Comparison of ENCODE assay signal across 9 mouse cellular contexts in the genomic region with DNA sequence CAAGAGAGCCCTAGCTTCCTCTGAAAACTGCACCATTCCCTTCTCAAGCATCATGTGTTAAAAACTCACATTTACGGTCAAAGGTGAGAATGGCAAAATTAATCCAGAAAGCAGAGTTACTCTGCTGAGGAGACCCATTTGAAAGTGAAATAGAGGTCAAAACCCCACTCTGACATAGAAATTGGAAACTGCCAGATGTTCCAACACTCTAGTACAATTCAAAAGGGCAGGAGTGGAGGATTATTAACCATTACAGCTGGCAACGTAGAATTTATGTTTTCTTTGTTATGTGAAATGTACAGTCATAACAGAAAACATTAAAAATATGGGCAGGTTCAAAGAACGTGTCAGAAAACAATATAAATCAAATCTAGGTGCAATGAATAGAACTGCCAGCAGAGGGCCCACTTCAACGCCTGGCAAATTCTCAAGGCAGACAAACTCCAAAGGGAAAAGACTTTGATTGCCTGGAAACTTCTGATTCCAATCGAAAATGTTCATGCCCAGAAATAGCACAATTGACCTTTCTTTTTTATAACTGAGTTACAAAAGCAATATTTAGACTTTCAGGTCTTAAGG. TPM values are rescaled to one million over a fixed set of nuclear protein-coding genes. Genes with fewer than 3 reads are reported as not detected.
DNase-seq lines count a peak whose midpoint lies in the region; ATAC-seq and TF ChIP-seq lines count a peak whose summit lies in the region.
"Had no signal": no experiment of that assay in that cellular context is flagged by ENCODE, and none has a peak within 500 bp of the region (broad histone marks: within the 10 kb centered on the region; RNA-seq: fewer than 3 reads in every experiment).

No protein-coding gene starts in this region.

- peak; percentile 70 for TF ChIP-seq RAD21 in CH12.LX (IDR thresholded peaks at IDR 0.05; ENCODE audit: low read depth, low read length)

- no peaks in the 10 kb centered on the region for H3K36me3 ChIP-seq in kidney, embryonic 16.5 days (ENCODE audit: insufficient read depth, low read length)
- H3K36me3 ChIP-seq in CH12.LX (replicated peaks in 1 of 2; ENCODE audit: control insufficient read depth in 1 of 2, insufficient read depth in 1 of 2, low read length in 1 of 2), result no peaks in the 10 kb centered on the region
- no peaks in the 10 kb centered on the region for H3K36me3 ChIP-seq in midbrain, postnatal 0 days (ENCODE audit: insufficient read depth, low read length)
- H3K36me3 ChIP-seq: limb, embryonic 12.5 days had no signal

- TF ChIP-seq EP300 in CH12.LX (IDR thresholded peaks at IDR 0.05; ENCODE audit: low read length), result no peak

- 0 out of 2 replicates have a peak, but pooled peaks cover under 1% of the 10 kb centered on the region for H3K4me1 ChIP-seq in kidney, embryonic 16.5 days (ENCODE audit: insufficient read depth, low read length)
- H3K4me1 ChIP-seq in CH12.LX (ENCODE audit: control insufficient read depth in 1 of 2, insufficient read depth in 2 of 2), result peaks cover 0 to 12% of the 10 kb centered on the region in 2 experiments; a peak in 2 of 4 replicates
- H3K4me1 ChIP-seq in midbrain, postnatal 0 days (ENCODE audit: insufficient read depth, low read length), result no peaks in the 10 kb centered on the region
- H3K4me1 ChIP-seq: limb, embryonic 12.5 days had no signal

- H3K4me3 ChIP-seq in kidney, embryonic 16.5 days (ENCODE audit: low read length), result no peak overlapping the region
- H3K4me3 ChIP-seq in CH12.LX (replicated peaks in 1 of 3; ENCODE audit: low read depth in 2 of 3, low read length in 2 of 3, poor library complexity in 1 of 3), result no peak overlapping the region
- H3K4me3 ChIP-seq in midbrain, postnatal 0 days (ENCODE audit: low read depth, low read length), result no peak overlapping the region
- H3K4me3 ChIP-seq: limb, embryonic 12.5 days had no signal

- TF ChIP-seq POLR2A in CH12.LX (IDR thresholded peaks at IDR 0.05; ENCODE audit: low read depth, low read length), result no peak

- no peak overlapping the region for H3K4me2 ChIP-seq in kidney, embryonic 16.5 days (replicated peaks; ENCODE audit: low read depth, low read length)
- 0 out of 2 replicates have a peak overlapping the region, but pooled peaks have one; percentile 44 for H3K4me2 ChIP-seq in CH12.LX (ENCODE audit: insufficient read depth, low read depth, poor library complexity, severe bottlenecking)
- no peak overlapping the region for H3K4me2 ChIP-seq in midbrain, postnatal 0 days (ENCODE audit: low read depth, low read length, poor library complexity, severe bottlenecking)
- H3K4me2 ChIP-seq: limb, embryonic 12.5 days had no signal

- no peaks in the 10 kb centered on the region for H3K79me2 ChIP-seq in CH12.LX (replicated peaks; ENCODE audit: control insufficient read depth, extremely low read depth, insufficient read depth, poor library complexity, severe bottlenecking)

- ATAC-seq in kidney, embryonic 16.5 days (ENCODE audit: low FRiP score, low TSS enrichment), result no peak
- ATAC-seq in midbrain, postnatal 0 days (ENCODE audit: low FRiP score), result no peak

- dilution Hi-C loops in CH12.LX (cut with MboI; ENCODE audit: extremely low pct_ligation_motif_present, extremely low pct_unique_long_range_greater_than_20kb, low sequenced_read_pairs), result no loop called here

- in situ Hi-C loops in CH12.LX (cut with MboI; ENCODE audit: low pct_ligation_motif_present, low pct_unique_long_range_greater_than_20kb, low sequenced_read_pairs), result loop anchor here (10.0 kb wide), 1 partner anchor 189 kb away; no protein-coding TSS in a partner anchor

- peak; percentile 47 for DNase-seq in kidney, adult 18-20 months
- DNase-seq in CH12.LX (ENCODE audit: extremely low read depth), result no peak
- peak; percentile 35 for DNase-seq in adrenal gland, postnatal 25 days
- DNase-seq in gastrocnemius, adult 8-10 months (ENCODE audit: low spot score in 2 of 2), result peak; percentile 12 to 21
- DNase-seq in layer of hippocampus, postnatal 14 days (ENCODE audit: low spot score in 2 of 2), result peak; percentile 36 to 69
- DNase-seq in midbrain, postnatal 0 days (ENCODE audit: low spot score), result peak; percentile 47
- no peak for DNase-seq in Muller cell, postnatal 12 days (ENCODE audit: inconsistent ontology term)

- no peaks in the 10 kb centered on the region for H3K9me3 ChIP-seq in kidney, embryonic 16.5 days (ENCODE audit: low read length)
- no peaks in the 10 kb centered on the region for H3K9me3 ChIP-seq in CH12.LX (replicated peaks; ENCODE audit: low read length)
- no peaks in the 10 kb centered on the region for H3K9me3 ChIP-seq in midbrain, postnatal 0 days (ENCODE audit: low read length)
- H3K9me3 ChIP-seq: limb, embryonic 12.5 days had no signal

- peak; percentile 56 to 80 for TF ChIP-seq CTCF in CH12.LX (conservative IDR thresholded peaks at IDR 0.05 in 1 of 2, IDR thresholded peaks at IDR 0.05 in 1 of 2; ENCODE audit: low read depth in 2 of 2, low read length in 2 of 2)
- TF ChIP-seq CTCF in midbrain, postnatal 0 days (IDR thresholded peaks at IDR 0.05), result peak; percentile 83

- no peak overlapping the region for H3K9ac ChIP-seq in kidney, embryonic 16.5 days (replicated peaks; ENCODE audit: low read length)
- H3K9ac ChIP-seq in CH12.LX (ENCODE audit: insufficient read depth, low read depth), result no peak overlapping the region
- no peak overlapping the region for H3K9ac ChIP-seq in midbrain, postnatal 0 days (replicated peaks; ENCODE audit: low read length, poor library complexity, severe bottlenecking)
- H3K9ac ChIP-seq: limb, embryonic 12.5 days had no signal

- H3K27me3 ChIP-seq in kidney, embryonic 16.5 days (ENCODE audit: insufficient read depth, low read length), result no peaks in the 10 kb centered on the region
- H3K27me3 ChIP-seq in CH12.LX (replicated peaks), result no peaks in the 10 kb centered on the region
- H3K27me3 ChIP-seq in midbrain, postnatal 0 days (ENCODE audit: insufficient read depth, low read length), result no peaks in the 10 kb centered on the region
- H3K27me3 ChIP-seq: limb, embryonic 12.5 days had no signal

- WGBS in kidney, embryonic 16.5 days, result 14% methylated on average over 5 of the region's 5 CpGs
- whole genome bisulfite sequencing in midbrain, postnatal 0 days, result 22% methylated on average over 5 of the region's 5 CpGs

- no peak overlapping the region for H3K27ac ChIP-seq in kidney, embryonic 16.5 days (ENCODE audit: low read length)
- no peak overlapping the region for H3K27ac ChIP-seq in CH12.LX (ENCODE audit: insufficient read depth, low read depth)
- H3K27ac ChIP-seq in midbrain, postnatal 0 days (ENCODE audit: low read depth, low read length), result no peak overlapping the region
- H3K27ac ChIP-seq: limb, embryonic 12.5 days had no signal

TF ChIP-seq in CH12.LX, 34 proteins besides CTCF, POLR2A, EP300 and RAD21:
- no peak for TF ChIP-seq CHD1 (IDR thresholded peaks at IDR 0.05; ENCODE audit: low read depth, low read length)
- TF ChIP-seq ZKSCAN1 (IDR thresholded peaks at IDR 0.05; ENCODE audit: borderline replicate concordance, low read depth, low read length), result no peak
- TF ChIP-seq POLR2AphosphoS2 (IDR thresholded peaks at IDR 0.05; ENCODE audit: low read depth, low read length), result no peak
- TF ChIP-seq RCOR1 (conservative IDR thresholded peaks at IDR 0.05; ENCODE audit: low read depth, low read length), result no peak
- no peak for TF ChIP-seq UBTF (IDR thresholded peaks at IDR 0.05; ENCODE audit: low read depth, low read length)
- 0 out of 2 replicates have a peak, but pooled peaks have one; percentile 28 for TF ChIP-seq IRF4 (IDR thresholded peaks at IDR 0.05; ENCODE audit: low read depth, low read length)
- TF ChIP-seq ZNF384 (IDR thresholded peaks at IDR 0.05; ENCODE audit: low read depth, low read length), result no peak
- TF ChIP-seq USF1 (IDR thresholded peaks at IDR 0.05; ENCODE audit: low read depth, low read length), result no peak
- TF ChIP-seq GABPA (IDR thresholded peaks at IDR 0.05; ENCODE audit: insufficient replicate concordance, low read depth, low read length), result no peak
- TF ChIP-seq CHD2 (IDR thresholded peaks at IDR 0.05; ENCODE audit: low read length), result no peak
- no peak for TF ChIP-seq MYC (IDR thresholded peaks at IDR 0.05; ENCODE audit: low read depth, low read length)
- TF ChIP-seq HCFC1 (IDR thresholded peaks at IDR 0.05; ENCODE audit: low read depth, low read length), result no peak
- no peak for TF ChIP-seq MXI1 (IDR thresholded peaks at IDR 0.05; ENCODE audit: low read depth, low read length)
- TF ChIP-seq NRF1 (IDR thresholded peaks at IDR 0.05; ENCODE audit: low read depth, low read length), result no peak
- TF ChIP-seq JUND (conservative IDR thresholded peaks at IDR 0.05; ENCODE audit: low read depth, low read length), result no peak
- TF ChIP-seq USF2 (conservative IDR thresholded peaks at IDR 0.05; ENCODE audit: low read depth, low read length), result no peak
- peak; percentile 84 for TF ChIP-seq SMC3 (IDR thresholded peaks at IDR 0.05; ENCODE audit: low read depth, low read length)
- no peak for TF ChIP-seq MAX (IDR thresholded peaks at IDR 0.05; ENCODE audit: low read length)
- TF ChIP-seq NELFE (IDR thresholded peaks at IDR 0.05; ENCODE audit: low read depth, low read length), result no peak
- TF ChIP-seq ZC3H11A (IDR thresholded peaks at IDR 0.05; ENCODE audit: low read depth, low read length), result peak; percentile 26
- TF ChIP-seq PAX5 (IDR thresholded peaks at IDR 0.05; ENCODE audit: low read length), result no peak
- no peak for TF ChIP-seq ETS1 (conservative IDR thresholded peaks at IDR 0.05; ENCODE audit: low read depth, low read length)
- no peak for TF ChIP-seq TCF12 (IDR thresholded peaks at IDR 0.05; ENCODE audit: low read depth, low read length)
TF ChIP-seq in CH12.LX: peak in this region for 3.

RNA-seq across cellular contexts. Expression of a gene that starts 54.2 kb away (rescaled TPM):
- not detected in 2 replicates for polyA plus RNA-seq in kidney, embryonic 16.5 days (2015; fragmentation: Nextera tagmentation; extraction: Ambion mirVana)
- not detected in 2 replicates for total RNA-seq in CH12.LX (2012; rRNA removed)
- total RNA-seq in CH12.LX (2014; rRNA removed), result not detected in 2 replicates
- polyA plus RNA-seq in CH12.LX (2012; ENCODE audit: insufficient read length, low read depth), result not detected in 2 replicates
- not detected in 2 replicates for total RNA-seq in adrenal gland, postnatal 25 days (2021)
- not detected for total RNA-seq in gastrocnemius, adult 8-10 months (2022)
- total RNA-seq in layer of hippocampus, postnatal 14 days (2021), result not detected
- not detected in 2 replicates for total RNA-seq in midbrain, postnatal 0 days (2014; rRNA removed)
- polyA plus RNA-seq in midbrain, postnatal 0 days (2015; fragmentation: Nextera tagmentation; extraction: Ambion mirVana), result not detected in 2 replicates
- polyA plus RNA-seq: limb, embryonic 12.5 days had no signal

Comparison
In these comparisons a context has a peak if more than half of its experiments do, and no peak if none do; other contexts are left out.
1. DNase-seq: peak in kidney, adult 18-20 months (single experiment), adrenal gland, postnatal 25 days (single experiment), gastrocnemius, adult 8-10 months (2 of 2), layer of hippocampus, postnatal 14 days (2 of 2) and midbrain, postnatal 0 days (single experiment); none in CH12.LX (single experiment) and Muller cell, postnatal 12 days (single experiment).